Mouse (Mus musculus) kidney, adult 18-20 months (tissue): ENCODE measurements around the gene Defb23.

Experiments
- DNase-seq: peaks from one replicate; pipeline ENCODE4 v3.0.0; 2021

Defb23 gene

DNA sequence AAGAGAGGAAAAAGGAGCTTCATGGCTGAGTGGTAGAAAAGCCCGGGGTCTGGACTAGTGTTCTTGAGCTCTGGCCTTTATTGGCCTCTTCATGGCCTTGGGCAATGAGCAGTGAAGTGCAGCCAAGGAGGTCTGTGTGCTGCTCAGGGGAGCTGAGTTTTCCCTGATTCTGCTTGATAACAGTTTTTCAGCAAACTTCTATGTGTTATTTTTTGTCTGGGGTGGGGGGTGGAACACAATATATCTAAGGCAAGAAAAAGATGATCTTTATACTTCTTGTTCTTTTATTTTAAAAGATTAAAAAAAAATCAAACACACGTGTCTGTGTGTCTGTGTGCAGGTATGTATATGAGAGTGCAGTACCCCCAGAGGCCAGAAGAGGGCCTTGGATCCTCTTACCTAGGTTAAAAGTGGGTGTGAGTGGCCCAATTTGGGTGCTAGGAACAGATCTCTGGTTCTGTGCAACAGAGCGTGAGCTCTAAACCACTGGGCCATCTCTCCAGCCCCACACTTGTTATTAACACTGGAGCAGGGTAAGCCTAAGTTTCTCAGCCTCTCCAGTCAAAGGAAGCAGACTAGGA lies at the start of gene Defb23:
Gene Defb23, minus strand, starts transcription at position 51 of the 581 bp plus-strand sequence.
- DNase-seq, result no peak

GRCm38 (mm10) chr2:152511592-152511991 lies 47.2 kb upstream of the Defb23 start, which contains the start of gene Defb26:
Gene Defb26, minus strand, starts transcription at chr2:152511692.
- DNase-seq, result no peak

- DNase-seq, result no peak
Observed at GRCm38 (mm10) chr2:152503950-152504349, 39.5 kb upstream of the Defb23 start.

DNA sequence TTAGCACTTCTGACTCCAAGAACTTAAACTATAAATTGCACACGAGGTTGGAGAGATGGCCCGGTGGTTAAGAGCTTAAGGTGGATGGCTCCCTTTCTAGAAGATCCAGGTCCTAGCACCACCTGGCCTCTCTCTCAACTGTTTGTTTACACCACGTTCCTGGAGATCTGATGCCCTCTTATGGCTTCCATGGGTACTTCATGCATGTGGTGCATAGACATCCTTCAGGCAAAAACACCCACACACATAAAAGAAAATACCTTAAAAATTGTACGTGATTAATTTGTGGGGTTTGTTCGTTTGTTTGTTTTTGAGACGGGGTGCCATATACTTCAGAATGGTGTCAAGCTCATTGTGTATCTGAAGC lies 36.4 kb upstream of the Defb23 start:
- no peak for DNase-seq

DNA sequence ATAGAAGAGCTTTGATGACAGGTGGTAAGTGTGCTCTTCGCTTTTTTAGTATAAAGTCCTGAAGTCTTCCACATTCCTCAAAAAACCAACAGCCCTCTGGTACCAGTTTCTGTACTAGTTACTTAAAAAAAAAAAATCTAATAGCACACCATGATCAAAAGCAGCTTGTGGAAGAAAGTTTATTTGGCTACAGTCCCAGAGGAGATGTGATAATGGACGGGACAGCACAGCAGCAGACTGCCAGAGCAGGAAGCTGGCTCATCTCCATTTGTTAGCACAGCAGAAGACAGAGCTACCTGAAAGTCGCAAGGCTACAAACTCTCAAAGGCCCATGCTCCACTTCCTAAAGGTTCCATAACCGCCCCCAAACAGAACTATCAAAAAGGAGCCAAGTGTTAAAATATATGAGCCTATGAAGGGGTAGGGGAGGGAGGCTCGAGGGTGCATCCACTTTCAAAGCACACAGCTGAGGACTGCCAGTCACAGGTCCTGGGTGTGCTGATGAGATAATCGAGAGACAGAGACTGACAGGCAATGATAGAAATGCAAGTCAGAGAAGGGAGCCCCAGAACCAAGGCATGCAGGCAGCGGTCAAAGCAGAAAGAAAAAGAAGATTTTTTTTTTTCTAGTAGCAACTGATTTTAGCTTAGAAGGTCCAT lies 35.9 kb upstream of the Defb23 start:
- DNase-seq, result no peak

DNA sequence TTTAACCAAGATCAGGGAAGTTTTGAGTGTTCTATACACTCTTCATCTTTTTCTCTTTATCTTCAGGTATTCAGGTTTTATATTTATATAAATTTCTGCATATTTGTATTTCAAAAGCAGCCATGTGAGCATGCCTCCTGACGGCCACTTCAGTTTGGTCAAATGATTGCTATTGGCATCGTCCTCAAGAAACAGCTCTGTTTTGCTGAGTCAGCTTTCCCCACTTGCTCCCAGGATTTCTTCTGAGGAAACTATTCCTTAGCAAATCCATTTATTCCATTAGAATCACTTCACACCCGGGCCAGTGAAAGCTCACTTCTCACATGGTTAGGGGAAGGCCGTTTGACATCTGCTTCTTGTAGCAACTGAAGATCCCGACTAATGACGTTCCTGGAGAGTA lies 33.6 kb upstream of the Defb23 start:
- DNase-seq, result no peak

DNA sequence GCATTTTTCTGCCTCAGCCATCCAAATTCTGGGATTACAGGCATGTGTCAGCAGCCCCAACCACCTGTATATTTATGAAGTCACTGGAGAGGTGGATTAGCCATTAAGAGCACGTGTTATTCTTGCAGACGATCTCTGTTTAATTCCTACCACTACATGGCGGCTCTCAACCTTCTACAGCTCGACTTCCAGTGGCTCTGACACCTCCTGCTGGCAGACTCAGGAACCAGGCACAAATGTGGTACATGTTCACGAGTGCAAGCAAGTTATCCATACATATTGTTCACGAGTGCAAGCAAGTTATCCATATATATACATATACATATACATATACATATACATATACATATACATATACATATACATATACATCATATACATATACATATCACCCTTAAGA lies 28.7 kb upstream of the Defb23 start:
- DNase-seq, result no peak

DNA sequence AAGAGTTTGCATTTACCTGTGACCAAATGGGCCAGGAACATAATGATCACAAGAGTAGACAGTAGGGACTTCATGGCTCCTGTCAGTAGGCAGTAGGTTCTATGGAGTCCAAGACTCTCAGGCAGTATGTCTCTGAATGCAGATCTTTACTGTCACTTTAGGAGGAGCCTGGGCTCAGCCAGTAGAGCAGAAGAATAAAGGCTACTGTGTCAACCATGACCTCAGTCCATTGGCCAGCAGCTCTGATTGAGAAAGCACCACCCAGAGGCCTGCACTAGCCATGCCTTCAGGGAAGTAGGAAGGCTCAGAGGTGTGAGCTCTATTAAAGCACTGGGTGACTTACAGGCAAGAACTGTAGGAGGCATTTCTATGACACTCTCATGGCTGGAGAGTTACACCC lies 25.6 kb upstream of the Defb23 start, which contains the start of gene Defb22:
Gene Defb22, minus strand, starts transcription at position 101 of the 400 bp plus-strand sequence.
- DNase-seq, result no peak

DNA sequence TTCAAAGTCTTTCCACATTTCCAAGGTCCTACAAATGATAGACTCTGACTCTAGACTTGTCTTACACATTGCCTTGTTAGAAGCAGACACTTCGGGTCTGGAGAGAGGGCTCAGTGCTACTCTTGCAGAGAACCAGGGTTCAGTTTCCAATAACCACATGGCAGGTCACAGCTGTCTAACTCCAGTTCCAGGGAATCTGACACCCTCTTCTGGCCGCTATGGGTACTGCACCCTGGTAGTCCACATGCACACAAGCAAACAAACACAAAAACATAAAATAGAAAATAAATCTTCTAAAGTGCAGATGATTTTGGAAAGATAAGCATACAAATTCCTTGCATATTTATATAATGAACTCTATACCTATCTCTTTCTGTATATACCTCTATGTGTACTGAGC lies 22.6 kb upstream of the Defb23 start:
- DNase-seq, result no peak

GRCm38 (mm10) chr2:152481726-152482125 lies 17.3 kb upstream of the Defb23 start:
- DNase-seq, result no peak

DNA sequence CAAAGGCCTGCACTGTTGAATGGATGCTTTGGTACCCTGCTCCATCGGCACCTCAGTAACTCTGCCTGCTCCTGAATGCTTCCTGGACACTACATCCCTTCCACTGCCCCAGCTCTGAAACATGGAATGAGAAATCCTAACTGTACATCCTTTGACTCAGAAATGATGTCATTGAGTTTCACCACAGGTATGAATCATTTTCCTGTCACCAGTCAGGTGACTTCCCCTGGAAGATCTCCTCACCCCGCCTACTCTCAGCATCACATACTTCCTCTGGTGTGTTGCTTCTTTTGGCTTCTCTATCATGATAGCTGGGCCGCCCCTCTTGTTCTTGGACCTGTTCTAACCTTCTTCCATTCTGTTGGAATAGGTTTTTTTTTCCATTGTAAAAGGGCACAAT lies 16.5 kb upstream of the Defb23 start:
- DNase-seq, result no peak

GRCm38 (mm10) chr2:152476763-152477162 lies 12.3 kb upstream of the Defb23 start, which contains the start of gene Defb20:
Gene Defb20, plus strand, starts transcription at chr2:152477063.
- no peak for DNase-seq

DNA sequence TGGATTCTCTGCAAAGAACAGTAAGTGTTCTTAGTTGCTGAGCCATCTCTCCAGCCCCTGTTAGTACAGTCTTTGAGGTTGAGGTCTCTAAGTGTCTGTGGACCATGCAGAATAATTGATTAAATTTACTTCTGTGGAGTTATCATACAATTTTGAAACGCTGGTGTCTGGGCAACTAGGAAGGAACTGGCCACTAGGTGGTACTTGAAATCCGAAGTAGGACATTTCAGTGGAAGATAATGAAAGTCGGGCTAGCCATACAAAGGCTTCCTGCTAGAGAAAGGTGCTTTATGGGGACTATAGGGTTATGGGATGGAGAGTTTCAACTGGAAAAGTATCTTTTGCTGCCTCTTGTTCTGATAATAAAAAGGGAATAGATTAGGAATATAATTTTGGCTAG lies 8.0 kb upstream of the Defb23 start:
- no peak for DNase-seq

DNA sequence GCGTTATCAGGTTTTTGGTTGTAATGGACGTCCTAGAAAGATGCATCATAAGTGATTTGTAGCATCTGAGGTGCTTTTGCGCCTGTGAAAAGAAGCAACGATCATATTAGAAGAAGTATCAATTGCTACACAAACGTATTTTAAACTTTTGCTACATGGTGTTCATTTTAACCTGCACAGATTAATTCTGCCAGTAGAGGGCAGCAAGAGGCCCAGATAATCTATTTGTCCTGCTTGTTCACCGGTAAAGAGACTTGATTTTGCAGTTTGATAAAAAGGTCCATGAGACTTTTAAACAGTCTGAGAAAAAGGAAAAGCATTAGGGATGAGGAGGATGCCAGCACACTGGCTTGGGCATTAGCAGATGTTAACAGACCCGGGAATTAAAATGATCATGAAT lies 6.6 kb upstream of the Defb23 start:
- peak; percentile 45 for DNase-seq

DNA sequence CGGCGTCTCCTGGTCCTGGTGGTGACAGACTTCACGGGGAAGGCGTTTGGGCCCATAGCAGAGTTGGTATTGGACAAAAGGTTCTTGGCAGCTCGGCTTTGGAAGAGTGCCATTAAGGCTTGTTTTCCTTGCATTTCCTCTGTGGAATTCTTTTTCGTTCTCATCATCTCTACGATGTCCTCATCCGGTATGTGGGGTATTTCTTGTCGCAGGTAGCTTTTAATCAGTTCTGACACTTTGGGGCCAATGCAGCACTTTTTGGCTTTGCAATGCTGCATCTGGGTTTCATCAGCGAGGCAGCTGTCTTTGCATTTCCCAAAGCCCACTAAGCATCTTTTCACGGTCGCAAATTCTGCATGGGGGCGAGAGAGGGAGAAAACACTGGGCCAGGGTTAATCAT lies 5.2 kb downstream of the Defb23 start:
- no peak for DNase-seq

DNA sequence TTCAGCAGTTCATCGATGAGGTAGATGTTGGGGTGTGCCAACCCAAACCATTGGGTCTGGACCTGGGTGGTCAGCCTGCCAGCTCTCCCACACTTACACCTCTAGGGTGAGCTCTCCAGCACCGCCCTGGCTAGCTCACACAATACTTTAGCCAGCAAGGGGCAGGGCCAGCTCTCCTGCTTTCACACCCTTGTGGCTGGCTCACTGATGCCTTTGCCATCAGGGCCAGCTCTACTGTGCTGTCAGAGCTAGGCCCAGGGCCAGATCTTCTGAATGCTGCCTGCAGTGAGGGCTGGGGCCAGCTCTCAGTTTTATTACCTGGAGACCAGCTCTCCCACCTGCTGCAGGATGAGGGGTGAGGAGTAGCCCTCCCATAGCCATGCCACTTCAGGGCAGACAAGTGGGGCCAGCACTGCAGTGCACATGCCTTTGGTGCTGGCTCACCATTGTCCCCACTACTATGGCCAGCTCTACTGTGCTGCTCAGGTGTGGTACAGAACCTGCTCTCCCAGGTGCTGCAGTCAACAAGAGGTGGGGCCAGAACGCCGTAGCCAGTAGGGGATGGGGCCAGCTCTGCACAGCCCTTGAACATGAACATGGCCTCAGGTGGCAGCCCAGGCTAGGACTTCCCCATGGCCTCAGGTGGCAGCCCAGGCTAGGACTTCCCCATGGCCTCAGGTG lies 12.2 kb downstream of the Defb23 start:
- DNase-seq, result no peak

DNA sequence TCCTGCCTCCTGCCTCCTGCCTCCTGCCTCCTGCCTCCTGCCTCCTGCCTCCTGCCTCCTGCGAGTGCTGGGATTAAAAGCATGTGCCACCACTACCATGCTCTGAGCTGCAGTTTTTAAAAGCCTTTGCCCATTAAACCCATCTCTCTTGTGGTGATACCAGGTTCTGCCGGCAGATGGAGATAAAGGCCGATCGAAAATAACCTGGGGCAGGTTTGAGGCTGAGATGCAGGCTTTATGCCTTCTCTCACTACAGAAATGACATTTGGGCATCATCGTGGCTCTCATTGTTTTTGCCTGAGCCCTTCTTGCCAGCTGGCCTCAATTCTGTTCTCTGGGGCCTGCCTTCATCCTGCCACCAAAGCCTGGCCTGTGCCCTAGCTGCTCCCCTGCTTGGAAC lies 14.2 kb downstream of the Defb23 start:
- peak; percentile 78 for DNase-seq

- DNase-seq, result no peak
Observed at GRCm38 (mm10) chr2:152447461-152447860, 17.0 kb downstream of the Defb23 start.

GRCm38 (mm10) chr2:152446642-152447041 lies 17.8 kb downstream of the Defb23 start:
- DNase-seq, result no peak

DNA sequence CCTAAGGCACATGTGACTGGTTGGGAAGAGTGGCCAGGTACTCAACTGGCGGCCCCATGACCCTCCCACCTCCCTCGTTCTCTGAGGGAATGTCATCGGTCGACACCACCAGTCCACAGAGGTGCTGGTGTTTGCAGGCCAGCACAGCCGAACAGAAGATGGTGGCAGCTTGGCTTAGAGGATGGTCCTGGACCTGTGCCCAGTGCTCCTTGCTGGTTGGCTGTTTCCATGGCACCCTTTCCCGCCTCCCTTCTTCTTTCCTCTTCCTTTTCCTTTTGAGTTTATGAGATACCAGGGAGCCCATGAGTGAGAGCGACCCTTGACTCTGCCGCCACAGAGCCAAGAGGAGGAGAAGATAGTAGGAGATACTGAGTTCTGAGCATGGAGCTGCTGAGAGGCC lies 21.1 kb downstream of the Defb23 start:
- DNase-seq, result no peak

DNA sequence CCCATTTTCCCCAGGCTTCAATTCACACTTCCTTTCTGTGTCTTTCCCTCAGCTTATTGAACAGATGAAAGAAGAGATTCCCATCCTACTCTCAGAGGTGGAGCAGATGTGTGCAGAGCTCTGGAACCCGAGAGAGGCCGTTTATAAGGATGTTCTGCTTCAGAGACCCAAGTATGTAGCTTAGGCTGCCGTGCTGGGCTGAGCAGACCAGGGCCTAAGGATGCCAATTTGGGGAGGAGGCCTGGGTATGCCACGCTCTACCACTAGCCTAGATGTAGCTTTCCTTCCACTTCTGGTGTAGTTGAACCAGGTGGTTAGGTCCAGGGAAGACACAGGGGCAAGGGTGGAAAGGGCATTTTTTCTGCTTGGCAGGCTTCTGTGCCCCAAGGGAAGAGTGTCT lies 22.1 kb downstream of the Defb23 start:
- DNase-seq, result no peak

GRCm38 (mm10) chr2:152439833-152440232 lies 24.6 kb downstream of the Defb23 start:
- no peak for DNase-seq

GRCm38 (mm10) chr2:152438963-152439362 lies 25.5 kb downstream of the Defb23 start:
- no peak for DNase-seq
